Mouse (Mus musculus): Measurements from ENCODE around the gene Bcl2.

The Bcl2 gene

DNA sequence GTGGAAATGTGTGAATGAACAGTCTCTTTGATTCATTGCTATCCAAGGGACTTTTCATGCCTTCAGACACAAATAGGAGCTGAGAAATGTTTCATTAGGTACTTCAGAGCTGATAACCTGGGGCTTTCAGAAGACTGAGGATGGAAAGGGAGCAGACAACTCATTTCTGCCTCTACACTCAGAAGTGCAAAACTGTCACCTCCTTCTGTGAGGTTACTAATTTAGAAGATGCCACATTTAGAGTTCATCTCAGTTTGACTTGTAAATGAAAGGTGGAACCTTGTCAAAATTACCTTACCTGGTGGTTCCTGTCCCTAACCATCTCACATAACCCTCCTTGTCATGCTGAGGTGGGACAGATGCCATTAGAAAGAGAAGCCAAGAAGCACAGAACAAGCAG, 128.7 kb downstream of the Bcl2 start:
- no peak for DNase-seq (ENCODE audit: low spot score)

DNA sequence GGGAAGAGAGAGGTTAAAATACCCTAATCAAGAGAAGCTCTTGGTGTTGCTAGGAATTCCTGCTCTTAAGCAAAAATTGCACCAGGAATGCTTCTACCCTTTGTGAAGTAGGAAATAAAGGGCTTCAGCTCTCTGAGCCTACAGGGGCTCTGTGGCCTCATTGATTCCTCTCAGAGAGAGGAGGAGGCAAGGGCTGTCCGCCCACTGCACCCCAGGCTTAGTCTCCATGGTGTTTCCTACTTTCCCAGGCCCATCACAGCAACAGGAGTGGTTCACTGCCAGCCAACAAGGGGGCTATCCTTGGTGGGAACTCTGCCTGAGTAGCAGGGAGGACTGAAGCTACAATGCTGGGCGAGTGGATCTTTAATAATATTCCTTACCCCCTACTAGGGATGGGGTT, 129.2 kb downstream of the Bcl2 start:
- no peak for DNase-seq (ENCODE audit: low spot score)

DNA sequence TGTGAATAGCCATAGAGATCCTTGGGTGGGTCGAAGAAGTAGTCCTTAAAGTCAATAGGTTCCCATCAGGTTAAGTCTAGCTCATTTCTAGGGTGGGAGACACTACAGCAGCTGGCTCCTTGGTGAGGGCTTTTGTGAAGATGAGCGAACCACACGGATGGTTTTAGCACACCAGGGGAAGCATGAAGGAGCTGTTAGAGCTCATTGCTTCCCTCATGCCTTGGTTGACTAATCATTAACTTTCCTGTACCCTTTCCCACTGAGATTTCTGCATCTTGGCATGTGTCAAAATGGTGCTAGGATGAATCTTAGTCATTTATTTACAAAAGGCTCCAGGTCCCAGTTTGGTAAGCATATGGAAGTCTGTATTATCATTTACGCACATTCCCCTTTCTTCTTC, 129.8 kb downstream of the Bcl2 start:
- DNase-seq (ENCODE audit: low spot score): no peak

DNA sequence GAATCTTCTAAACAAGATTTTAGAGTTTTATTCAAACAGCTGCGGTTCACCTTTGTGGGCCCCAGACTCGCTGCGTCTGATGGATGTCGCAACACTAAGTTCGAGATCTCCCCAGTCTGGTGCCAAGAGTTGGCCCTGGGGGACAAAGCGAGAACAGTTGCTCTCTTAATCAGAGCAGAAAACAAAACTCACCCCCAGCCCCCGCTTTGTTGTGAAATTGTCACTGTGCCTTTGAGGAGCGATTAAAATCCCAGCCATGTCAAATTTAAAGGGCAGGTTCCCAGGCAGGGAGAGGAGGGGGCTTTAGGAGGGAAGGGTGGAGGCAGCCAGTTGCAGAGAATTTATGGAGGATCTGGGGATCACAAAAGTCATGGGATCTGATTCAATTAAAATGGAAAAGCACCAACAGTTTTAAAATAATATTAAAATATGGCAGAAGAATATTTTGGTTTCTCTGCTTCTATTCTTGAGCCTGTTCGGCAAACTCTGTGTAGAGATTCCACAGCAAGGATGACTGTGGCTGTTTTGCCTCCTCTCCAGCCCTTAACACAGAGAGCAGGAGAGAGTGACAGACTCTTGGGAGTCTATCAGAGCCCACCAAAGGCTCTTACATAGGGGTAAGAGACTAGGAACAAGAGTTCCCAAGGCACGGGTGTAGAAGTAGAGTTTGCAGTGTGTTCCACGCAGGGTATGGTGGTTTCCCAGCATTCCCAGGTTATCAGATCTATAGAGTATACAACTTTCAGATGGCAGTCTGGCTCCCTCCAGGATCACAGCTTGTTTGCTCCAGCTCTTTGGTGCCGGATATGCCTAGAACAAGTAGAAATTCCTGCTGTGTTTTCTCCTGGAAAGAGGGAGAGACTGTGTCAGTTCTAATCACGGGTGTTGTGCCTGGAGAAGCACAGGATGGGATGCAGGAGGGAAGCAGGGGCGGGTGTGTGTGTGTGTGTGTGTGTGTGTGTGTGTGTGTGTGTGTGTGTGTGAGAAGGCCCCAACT, 130.5 kb downstream of the Bcl2 start:
- no peak for DNase-seq (ENCODE audit: low spot score)

DNA sequence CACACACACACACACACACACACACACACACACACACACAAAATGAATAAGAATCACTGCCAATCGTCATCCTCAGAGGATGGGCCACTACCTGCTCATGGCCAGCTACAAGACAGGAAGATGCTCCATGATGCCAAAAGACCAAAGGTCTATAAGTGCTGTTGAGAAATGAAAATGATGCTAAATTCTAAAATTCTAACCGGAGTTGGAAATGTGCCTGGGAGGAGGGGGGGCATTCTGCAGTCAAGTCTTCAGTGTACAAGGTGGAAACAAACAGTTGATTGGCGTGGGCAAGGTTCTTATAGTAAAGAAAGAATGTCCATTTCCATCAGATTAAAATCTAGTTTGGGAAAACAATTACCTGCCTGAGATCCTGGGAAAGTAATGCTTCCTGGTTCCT, 131.3 kb downstream of the Bcl2 start:
- DNase-seq (ENCODE audit: low spot score): no peak

DNA sequence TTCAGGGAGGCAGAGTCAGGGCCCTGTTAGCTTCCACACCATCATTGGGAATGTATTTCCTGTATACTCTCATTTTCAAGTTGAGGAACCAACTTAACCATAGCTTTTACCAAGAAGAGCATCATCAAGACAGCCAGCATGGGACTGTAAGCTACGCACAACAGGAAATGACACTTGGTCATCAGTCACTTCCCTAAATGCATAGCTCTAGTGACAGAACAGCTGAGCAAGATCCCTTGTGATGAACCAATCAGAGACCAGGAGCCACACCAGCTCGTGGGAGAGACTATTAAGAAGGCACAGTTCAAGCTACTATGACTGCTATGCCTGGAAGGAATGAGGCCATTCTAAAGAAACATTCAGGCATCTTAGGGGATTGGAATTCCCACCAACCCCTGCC, 132.3 kb downstream of the Bcl2 start:
- no peak for DNase-seq (ENCODE audit: low spot score)

DNA sequence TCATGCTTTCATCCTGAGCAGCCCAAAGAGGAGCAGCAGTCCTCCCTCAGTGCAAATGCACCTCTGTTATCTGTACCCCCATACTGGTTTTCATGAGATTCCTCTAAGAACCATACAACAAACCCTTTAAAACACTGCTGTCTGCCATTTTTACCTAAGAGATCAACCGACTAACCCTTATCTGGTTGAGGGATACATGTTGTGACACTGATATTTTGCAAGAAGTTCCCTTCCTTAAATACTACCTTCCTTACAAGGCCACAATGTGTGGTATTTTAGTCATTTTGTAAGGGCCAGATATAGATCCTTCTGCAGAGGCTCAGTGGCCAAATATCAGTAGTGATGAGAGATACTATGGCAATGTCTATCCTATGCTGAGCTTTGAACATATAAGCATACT, 134.3 kb downstream of the Bcl2 start:
- DNase-seq (ENCODE audit: low spot score): no peak

DNA sequence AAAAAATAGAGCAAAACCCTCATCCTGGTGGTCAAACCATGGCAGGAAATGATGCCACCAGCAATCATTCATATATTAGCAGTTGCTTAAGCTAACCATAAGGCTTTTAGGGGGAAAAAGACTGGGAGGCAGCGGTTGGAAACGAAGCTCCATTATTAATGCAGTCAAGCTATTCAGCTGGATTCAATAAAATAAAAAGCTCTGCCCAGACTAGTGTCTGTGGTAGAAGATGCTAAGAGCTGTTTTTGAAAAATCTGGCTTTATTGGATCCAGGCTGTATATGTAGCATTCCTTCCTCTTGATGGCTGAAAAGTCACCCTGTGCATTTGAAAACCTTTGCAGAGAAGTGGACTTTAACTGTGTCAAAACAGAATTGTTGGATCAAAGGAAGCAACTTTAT, 141.6 kb downstream of the Bcl2 start:
- no peak for DNase-seq (ENCODE audit: low spot score)

DNA sequence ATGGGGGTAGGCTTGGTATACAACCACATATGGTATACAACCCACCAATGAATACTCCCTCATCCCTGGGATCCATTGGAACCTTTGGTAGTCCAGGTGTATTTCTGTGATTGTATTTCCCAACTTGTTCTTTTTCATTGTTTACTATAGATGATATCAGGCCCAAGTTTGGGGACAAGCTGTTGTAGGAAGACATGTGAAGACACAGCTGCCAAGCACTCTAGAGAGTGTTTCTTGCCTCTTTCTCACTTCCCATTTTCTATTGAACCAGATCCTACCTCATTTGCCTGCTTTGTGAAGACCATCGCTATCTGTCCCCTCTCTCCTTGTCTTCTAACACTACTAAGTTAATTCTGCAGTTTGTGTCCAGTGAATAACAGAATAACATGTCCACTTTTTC, 143.2 kb downstream of the Bcl2 start:
- no peak for DNase-seq (ENCODE audit: low spot score)

DNA sequence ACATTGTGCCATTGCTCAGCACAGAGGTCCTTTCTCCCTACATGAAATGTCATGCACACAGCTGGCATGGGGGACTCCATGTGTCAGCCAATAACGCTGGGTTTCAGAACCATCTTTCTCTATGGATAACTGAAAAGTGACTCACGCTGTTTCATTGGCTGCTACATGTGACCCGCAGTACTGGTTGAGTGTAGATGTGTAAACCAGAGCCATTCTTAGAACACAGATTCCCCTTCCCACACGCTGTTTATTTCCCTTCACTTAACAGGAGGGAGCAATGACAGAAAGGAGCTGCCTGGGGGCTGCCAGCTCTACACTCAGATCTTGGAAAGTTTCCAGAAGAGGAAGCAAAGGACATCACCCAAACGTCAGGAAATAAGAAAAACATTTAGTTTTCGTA, 143.7 kb downstream of the Bcl2 start:
- no peak for DNase-seq (ENCODE audit: low spot score)

DNA sequence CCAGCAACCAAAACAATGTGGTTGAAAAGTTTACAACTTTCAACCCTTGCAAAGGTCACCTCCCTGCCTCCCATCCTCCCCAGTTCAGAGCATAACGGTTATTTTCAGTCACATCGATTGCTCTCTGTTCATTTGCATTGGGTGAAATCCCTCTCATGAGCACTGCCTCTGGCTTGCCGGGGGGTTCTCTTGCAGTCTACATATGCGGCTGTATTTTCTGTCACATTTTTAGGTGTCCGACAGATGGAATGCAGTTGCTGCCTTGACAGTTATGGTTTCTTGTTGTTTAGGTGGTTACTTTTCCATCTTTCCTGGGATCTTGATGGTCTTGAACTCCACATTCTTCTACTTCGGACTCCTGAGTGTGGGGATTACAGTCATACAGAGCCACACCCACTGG, 144.4 kb downstream of the Bcl2 start:
- DNase-seq (ENCODE audit: low spot score): no peak

DNA sequence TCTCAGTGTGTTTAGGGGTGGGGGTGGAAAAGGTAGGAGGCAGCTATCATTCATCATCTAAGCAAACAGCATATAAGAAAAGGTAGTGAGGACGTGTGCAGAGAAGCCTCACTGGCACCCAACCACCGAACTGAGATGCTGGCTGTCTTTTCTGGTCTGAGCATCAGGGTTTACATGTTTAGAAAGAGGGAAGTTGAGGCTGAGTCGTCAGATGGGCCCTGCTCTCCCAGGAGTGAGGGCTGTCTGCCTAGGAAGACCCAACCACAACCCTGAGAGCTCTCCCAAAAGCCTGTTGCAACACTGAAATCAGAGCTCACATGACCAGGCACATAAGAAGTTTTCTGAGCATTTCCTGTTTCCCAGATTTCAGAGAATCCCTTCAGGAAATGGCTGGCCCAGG, 145.2 kb downstream of the Bcl2 start:
- no peak for DNase-seq (ENCODE audit: low spot score)

DNA sequence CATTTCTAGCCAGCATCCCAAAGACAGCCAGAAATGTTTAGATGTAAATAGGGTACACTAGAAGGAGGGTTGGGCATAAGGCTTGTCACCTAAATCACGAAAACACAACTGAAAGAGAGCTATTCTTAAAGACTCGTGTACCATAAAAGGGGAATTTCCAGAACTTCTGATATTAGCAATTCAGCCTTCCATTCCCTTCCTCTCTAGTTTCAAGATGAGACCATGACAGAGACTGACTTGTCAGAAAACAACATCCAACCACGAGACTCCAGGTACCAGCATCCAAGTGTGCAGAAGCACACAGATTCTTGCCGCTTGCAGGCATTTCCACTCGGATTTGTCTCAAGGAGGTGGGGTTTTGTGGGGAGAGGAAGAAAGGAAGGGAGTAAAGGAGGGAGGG, 146.6 kb downstream of the Bcl2 start:
- DNase-seq (ENCODE audit: low spot score): no peak

DNA sequence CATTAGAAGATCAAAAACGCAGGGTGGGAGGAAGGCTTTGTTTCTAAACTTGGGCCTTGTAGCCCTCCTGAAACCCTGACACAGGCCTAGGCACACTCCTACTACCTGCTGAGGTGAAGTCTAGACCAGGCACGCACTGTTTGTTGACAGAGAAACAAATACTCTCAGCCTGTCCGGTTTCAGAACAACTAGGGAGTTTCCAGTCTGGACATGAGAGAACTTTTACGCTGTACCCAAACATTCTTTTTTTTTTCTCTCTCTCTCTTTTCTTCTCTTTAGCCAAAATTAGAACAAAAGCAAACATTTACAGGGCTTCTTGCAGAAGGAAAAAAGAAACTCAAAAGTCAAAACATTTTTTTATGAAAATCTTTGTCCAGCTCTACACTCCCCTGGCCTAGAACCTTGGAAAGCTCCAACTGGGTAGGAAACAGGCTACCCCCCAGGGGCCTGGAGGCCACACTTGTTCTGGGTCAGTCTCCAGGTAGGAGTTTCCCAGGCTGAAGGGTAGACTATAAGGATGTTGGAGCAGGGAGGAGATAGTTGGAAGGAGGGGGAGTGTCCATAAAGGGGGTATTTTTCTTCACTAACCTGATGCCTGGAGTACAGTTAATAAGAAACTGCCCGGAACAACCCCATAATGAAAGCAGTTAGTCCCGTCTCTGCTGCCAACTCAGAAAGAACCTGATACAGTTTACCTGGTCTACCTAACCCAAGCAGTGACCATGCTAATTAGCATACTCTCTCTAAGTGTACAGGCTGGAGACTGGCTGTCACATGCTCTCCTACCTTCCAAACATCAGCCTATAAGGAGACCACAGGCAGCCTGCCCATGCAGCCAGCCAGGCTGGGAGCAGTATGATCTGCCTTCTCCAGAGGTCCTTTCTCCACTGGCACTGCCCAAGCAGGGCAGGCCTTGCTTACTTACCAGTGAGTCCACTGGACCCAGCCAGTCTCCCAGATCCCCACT, 147.7 kb downstream of the Bcl2 start:
- no peak for DNase-seq (ENCODE audit: low spot score)

DNA sequence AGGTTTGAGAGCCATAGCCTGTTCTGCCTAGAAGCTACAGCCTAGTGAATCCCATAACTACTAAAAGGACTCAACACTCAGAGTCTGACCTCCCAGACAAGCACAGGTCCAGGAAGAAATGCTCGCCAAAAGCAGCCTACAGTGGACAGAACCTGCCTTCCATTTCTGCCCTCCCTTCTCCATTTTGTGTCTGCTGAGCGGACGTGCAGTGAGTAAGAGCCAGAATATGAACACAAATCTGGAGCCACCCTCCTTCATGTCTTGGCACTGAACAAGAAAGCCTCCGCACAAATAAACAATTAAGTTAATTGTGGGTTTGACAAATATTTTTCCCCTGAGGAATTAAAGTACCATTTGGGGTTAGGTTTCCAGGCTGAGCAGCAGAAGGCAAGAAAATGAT, 148.8 kb downstream of the Bcl2 start:
- DNase-seq (ENCODE audit: low spot score): no peak

DNA sequence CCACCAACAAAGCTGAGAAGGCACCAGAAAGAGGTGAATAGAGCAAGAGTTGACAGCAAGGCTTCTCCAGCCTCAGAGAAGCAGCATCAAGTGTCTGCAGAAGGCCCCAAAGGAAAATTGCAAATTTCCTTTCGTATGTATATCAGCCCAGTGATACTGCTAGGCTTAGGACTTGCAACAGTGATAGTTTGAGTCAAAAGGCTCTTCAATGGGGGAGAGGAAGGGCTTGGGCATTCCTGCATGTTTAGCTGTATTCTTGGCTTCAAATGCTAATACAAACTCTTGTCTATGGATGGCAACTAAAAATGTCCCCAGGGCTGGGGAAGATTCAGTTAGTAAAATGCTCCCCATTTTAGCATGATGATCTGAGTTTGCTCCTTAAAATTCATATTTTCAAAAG, 149.6 kb downstream of the Bcl2 start:
- DNase-seq (ENCODE audit: low spot score): no peak

DNA sequence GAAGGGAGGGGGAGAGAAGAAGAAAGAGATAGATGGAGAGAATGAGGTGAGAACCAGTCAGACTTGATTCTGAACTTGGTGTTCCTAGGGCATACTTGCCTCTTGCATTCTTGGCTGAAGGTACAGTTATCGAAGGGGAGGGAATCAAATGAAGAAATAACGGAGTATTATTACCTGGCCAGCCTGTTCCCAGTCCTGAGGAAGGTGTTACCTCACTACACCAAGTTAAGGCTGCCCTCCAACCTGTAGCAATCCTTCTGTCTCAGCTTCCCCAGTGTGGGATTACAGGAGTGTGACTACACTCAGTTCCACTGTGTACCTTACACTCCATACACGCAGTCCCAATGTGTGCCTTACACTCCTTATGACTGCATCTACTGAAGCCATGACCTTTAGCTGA, 151.3 kb downstream of the Bcl2 start:
- DNase-seq (ENCODE audit: low spot score): no peak

DNA sequence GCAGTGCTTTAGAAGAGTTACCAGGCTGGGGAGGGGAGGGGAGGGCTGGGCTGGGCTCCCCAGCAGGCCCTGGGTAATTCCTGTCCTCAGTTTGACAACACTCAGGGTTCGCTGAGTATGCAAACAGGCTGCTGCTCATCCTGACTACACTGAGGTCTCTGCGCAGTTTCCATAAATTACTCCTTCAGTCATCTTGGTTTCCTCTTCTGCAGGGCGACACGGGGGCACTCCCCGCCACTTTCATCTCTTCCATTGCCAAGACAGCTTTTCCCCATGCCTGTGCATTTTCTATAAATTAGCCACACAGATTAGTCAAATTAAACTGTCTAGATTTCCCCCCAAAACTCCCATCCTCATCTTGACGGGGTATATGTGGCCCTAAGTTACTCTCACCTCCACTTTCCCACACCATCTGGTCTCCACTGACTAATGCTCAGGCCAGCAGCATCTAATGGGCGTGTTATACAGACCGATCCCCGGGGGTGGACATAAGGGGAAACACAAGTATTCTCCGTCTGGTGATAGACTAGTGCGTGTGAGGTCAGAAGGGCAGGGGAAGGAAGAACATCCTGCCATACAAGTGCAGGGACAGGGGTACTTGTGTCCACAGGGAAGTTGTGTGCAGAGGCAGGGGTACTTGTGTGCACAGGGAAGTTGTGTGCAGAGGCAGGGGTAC, 152.9 kb downstream of the Bcl2 start:
- no peak for DNase-seq (ENCODE audit: low spot score)

DNA sequence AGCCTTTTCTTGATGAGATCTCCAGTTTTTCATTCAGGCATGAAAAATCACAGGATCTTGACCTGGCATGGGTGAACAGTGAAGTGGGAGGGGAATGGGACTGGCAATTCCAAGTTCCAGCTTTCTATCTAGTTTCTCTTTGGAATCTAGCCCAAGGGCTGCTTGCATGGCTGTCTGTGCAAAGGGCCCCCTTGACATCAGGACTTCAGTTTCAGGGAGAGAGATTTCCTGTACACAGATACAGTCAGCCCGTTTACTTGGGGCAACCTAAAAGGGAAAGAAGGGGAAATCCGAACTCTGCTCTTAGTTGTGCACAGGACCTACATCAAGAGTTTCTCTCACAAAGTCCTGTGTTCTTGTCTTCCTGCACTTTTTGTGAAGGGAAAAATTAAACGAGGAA, 154.0 kb downstream of the Bcl2 start:
- DNase-seq (ENCODE audit: low spot score): no peak

DNA sequence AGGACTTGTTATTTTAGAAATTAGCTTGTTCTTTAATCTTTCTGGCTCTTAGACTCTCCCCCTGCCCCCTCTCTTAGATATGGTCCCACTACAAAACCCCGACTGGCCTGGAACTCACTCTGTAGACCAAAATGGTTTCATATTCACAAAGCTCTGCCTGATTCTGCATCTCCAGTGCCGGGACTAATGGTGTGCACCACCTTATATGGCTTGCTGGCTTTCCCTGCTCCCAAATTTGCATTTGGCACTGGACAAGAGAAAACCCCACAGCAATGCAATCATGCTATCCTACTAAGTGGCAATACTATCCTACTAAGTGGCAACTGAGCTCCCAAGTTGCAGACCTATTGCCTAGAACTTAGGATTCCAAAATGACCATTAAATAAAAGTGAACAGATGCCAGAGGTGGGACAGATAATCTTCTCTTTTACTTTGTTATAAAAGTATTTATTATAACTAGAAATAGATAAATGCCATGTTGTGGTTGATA, 154.9 kb downstream of the Bcl2 start:
- no peak for DNase-seq (ENCODE audit: low spot score)

DNA sequence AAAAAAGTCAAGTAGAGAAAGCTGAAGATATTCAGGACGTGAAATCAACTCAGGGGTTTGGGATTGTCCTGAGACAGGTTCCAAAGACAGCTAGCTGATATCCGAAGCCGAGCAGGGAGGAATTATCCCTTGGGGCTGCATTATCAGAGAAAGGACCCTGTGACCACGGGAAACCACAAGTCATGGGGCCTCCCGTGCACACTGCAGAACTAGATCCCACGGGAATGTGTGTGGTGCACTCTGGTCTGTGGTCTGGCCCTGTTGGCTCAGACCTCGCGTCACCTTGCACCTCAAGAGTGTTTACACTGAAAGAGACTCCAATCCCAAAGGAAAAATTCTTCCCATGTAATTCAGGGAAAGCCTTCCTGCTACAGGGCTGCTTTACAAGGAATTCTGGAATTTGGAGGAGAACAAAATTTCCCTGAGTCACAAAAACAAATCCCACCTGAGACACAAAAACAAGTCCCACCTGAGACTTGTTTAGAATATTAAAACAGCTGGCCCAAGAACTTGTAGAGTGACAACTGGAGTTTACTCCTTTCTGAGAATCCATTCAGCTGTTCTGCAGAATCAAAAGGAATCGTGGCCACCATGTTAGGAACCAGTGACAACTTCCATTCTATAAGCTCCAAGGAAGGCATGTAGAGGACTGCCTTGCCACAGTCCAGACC, 158.4 kb downstream of the Bcl2 start:
- DNase-seq (ENCODE audit: low spot score): no peak
